Mouse (Mus musculus) myocyte (in vitro differentiated cells): Measurements from ENCODE around the gene 4930426L09Rik.

Source experiments
- E2F4 ChIP-seq: IDR thresholded peaks from one replicate; pipeline ENCODE4 v1.6.1; 2011; ENCODE audit warnings: mild to moderate bottlenecking, control low read depth, moderate library complexity; ENCODE audit not compliant: insufficient read depth
- MAX ChIP-seq: IDR thresholded peaks from one replicate; pipeline ENCODE4 v1.6.1; 2011; ENCODE audit warnings: low read depth, mild to moderate bottlenecking, control low read depth
- MYOD1 ChIP-seq, 3 experiments: IDR thresholded peaks; one replicate each; pipeline ENCODE4 v1.6.1; 2011; ENCODE audit warnings: control low read depth in 2 of 3, low read depth in 2 of 3, mild to moderate bottlenecking in 2 of 3, moderate library complexity in 1 of 3; ENCODE audit not compliant: insufficient read length in 2 of 3, control insufficient read depth in 1 of 3
- POLR2A ChIP-seq: IDR thresholded peaks from one replicate; pipeline ENCODE4 v1.6.1; 2011; ENCODE audit warnings: low read depth, mild to moderate bottlenecking, control low read depth, moderate library complexity; ENCODE audit not compliant: insufficient read length
- POLR2AphosphoS2 ChIP-seq: IDR thresholded peaks from one replicate; pipeline ENCODE4 v1.6.1; 2011; ENCODE audit warnings: low read depth, control low read depth; ENCODE audit not compliant: insufficient read length

DNA sequence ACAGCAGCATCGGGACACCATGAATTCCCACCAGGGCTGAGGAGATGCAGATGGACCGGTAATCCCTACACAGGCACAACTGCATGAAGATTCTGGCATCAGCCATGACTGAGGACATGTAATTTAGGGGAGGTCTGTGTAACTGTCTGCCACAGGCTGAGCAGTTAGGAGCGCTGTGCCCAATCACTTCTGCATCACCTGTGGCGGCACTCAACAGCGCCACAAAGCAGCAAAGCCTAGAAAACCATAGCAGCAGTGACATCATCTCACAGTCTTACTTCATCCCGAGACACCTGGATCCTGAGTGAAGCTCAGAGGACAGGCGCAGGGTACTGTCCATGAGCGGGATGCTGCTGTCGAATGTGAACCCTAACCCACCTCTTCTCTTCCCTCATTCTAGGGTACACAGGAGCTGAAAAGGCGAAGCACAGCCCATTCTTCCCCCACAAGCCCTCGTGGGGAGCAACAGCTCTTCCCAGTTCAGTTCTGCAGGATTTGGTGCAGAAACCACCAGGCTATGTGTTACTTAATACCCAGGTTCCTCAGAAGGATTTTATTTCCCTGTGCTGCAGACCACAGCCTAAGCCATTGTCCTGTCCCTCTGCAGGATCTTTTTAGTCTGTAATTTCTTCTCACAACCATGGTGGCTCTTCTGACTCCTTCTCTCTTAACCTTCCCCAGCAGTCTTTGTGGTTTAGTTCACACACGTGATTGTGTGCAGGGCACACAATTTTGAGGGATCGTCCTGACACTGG, 34.7 kb upstream of the 4930426L09Rik start:
- TF ChIP-seq MAX: no peak
- no peak for TF ChIP-seq POLR2A
- no peak for TF ChIP-seq MYOD1 (IDR thresholded peaks at IDR 0.05; ENCODE audit: control insufficient read depth in 1 of 3, insufficient read length in 2 of 3, low read depth in 2 of 3)
- no peak for TF ChIP-seq POLR2AphosphoS2
- no peak for TF ChIP-seq E2F4
